Mouse (Mus musculus) adrenal gland, postnatal 14 days (tissue): ENCODE data around the gene Ptprn2. TPM values are rescaled to one million over a fixed set of nuclear protein-coding genes. Genes with fewer than 3 reads are reported as not detected.

ENCODE experiments used
- DNase-seq: peaks from one replicate; pipeline ENCODE4 v3.0.0; 2021; ENCODE audit warnings: mixed read lengths
- total RNA-seq: library from RNA; stranded (reverse); gene quantifications from 2 replicates; pipeline ENCODE4 v1.2.3, GENCODE M21; 2021

Ptprn2 gene
- total RNA-seq, 1 experiment from 2014 or later, result 15.4 TPM

DNA sequence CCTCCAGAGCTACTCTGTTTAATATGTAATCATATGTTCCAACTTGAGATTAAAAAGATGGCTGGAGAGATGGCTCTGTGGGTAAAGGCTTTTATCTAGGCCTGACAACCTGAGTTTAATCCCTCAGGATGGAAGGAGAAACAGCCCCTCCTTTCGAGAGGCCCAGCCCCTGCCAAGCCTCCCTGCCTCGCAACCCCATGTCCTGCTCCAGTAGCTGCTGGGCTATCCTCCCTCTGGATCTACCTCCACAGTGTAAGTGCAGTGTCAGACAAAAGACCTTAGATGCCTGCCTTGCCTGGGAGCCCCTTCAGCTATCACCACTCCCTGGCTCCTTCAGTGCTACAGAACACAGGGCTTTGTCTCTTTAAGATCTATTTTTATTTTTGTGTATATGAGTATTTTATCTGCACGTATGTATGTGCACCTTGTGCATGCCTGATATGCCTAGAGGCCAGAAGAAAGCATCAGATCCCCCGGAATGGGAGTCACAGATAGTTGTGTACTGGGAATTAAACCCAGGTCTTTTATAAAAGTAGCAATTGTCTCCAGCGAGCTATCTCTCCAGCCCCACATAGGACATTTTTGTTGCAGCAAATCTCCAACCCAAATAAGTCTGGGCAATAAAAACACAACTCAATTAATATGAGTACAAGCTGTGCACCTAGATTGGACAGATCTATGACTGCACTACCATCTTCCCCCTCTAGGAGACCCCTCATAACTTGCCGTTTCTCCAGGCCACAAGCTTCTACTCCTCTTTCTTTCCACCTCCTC, 775.1 kb downstream of the Ptprn2 start:
- DNase-seq, result no peak

DNA sequence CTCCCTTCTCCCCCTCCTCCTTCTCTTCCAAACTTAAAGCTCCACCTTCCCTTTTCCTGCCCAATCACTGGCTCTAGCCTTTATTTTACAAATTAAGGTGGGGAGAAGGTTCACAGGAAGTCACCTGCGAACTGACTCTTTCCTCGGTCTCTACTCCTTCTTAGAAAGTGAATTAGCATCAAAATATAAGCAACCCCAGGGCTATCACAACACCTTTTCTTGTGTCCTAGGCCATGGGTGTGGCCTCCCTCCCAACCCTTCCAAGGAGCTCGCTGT, 775.6 kb downstream of the Ptprn2 start:
- no peak for DNase-seq

DNA sequence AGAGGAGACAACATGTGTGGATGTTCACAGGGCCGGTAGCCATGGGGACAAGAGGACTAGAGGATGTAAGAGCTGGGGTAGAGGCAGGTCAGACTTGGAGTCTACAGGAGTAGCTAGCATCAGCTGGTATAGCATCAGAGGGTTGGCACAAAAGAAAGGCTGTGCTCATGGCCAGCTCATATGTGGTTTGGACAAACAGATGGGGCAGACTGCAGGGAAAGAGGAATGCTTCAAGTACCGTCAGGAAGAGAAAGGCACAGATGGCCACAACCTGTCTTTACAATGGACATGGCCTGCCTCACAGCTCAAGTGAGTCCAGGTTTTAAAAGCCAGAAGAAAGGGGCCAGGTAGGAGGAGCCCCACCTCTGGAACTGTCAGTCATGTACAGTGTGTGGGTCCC, 776.5 kb downstream of the Ptprn2 start:
- no peak for DNase-seq

DNA sequence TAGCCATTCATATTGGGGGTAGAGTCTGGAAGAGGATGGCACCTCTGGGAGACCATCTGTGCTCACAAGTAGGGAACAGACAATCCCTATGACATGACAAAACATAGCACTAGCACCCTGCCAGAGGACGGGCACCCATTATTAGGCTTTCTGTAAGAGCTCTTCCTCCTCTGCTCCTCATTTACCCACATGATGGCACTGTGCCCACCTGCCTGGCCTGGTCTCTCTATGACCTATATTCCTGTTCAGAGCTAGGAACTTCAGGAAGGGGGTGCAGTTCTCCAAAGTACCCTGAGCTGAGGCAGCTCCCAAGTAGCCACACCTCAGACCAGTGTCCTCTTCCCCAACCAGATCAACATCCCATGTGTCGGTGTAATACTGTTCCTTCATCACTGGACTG, 777.6 kb downstream of the Ptprn2 start:
- DNase-seq, result peak; percentile 12

DNA sequence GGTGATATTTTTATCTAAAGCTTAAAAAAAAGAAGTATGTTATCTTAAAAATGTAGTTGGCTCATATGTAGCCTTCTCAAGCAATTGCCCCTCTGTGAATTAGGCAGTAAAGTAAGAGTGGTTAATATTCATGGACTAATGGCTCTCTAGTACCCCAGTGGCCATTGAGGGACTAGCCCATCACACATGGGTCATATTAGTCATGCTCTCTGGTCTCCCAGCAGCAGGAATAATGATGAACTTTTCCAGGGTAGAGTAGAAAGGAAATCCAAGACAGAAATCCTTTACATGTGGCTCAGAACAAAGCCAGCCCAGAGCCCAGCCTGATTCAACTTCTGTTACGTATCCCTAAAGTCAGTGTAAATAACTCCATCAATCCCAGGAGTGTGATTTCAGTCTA, 779.7 kb downstream of the Ptprn2 start:
- DNase-seq, result no peak

DNA sequence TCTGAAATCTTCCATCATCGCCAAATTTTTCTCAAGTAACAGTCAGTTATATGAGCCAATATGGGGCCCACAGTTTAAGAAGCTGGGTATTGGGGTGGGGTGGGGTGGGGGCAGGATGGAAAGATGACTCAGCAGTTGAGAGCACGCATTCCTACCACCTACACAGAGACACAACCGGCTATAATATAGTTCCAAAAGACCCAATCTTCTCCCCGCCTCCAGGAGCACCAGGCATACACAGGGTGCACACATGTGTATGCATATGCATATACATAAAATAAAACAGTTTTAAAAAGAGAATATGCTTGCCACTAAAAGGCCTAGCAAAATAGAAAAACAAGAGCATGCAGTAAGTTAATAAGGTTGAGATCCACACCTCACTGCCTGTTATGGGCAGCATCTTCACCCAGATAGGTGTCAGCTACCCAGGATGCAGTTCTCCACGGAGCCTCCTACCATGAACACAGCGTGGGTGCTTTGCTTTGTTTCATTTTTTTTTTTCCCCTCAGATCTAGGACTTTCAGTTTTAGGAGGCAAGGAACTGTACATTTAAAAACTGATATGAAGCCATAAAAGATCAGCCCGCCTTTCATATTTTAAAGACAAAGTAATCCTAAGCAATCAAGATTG, 783.1 kb downstream of the Ptprn2 start:
- DNase-seq, result no peak

DNA sequence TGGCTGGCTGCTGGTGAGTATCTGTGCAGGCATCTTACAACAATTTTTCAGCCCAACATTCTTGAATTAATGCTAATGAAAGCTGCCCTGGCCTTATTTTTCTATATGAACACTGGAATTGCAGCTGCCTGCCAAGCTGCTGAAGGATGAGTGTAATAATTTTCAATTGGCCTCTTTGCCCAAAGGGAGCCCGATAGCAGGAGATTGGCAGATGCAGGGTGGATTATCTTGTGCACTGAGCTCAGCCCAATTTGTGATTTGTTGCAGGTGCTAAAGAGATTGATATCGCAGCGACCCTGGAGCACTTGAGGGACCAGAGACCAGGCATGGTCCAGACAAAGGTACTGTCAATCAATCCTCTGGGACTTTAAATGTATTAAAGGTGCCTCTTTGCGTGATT, 783.8 kb downstream of the Ptprn2 start:
- DNase-seq, result no peak

DNA sequence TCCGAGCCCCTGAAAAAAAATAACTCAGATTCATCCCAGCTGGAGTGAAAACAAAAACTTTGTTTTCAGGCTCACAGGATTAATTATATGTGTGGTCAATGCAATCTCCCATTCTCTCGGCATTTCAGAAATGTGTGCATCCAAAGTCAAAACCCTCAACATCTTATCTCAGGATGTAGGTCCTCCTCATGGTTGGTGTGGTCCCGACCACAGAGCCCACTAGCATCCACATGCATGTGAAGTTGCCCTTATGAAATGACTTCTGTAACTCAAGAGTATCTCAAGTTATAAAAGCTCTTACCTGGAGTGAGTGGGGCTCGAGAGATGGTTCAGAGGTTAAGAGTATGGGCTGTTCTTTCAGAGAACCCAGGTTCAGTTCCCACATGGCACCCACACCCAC, 784.7 kb downstream of the Ptprn2 start:
- DNase-seq, result no peak

DNA sequence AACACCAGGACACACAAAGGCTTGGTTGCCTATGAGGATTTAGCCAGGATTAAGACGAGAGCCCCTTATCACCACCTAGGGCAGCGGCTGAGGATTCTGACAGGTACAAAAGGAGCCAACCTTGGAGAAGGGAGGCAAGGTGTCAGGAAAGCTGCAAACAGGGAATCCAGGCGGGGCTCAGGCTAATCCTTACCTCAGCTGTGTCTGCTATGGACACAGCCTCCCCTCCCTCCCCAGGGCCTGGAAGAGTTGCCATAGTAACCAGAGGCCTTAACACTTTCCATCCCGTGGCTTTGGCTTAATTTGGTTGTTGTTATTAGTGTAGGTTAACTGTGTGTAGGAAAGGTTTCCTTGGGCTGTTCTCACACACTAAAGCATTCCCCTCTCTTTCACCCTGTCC, 787.6 kb downstream of the Ptprn2 start:
- no peak for DNase-seq

DNA sequence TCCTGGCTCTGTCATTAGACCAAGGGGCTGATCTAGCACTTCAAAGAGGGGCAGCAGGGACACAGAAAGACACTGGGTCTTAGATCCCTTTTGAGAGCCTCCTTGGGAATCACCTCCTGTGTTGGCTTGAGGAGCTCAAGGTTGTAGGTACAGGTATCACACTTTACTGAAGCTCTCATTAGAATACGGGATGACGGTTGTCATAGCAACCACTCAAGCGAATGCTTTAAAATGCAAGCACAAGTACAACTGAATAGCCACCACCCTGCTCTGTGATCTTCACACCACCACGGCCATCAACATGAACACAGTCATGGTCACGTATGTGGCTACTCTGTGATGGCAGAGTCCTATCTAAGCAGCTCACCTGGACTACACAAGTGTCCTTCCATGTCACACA, 789.1 kb downstream of the Ptprn2 start:
- DNase-seq, result no peak

DNA sequence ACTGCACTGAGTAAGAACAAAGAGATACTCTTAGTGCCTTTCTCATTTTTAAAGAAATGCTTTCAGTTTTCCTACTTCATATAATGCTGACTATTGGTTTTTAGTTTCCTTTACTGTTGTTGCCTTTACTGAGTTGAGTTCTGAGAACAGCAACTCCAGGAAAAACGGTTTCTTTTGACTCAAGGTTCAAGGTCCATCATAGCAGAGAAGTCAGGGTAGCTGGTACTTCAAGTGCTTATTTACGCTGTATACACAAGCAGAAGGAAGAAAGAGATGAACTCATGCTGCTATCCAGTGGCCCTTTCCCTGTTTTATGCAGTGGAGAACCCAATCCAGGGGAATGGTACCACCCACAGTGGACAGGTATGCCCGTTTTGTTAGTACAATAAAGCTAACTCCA, 795.3 kb downstream of the Ptprn2 start:
- no peak for DNase-seq

DNA sequence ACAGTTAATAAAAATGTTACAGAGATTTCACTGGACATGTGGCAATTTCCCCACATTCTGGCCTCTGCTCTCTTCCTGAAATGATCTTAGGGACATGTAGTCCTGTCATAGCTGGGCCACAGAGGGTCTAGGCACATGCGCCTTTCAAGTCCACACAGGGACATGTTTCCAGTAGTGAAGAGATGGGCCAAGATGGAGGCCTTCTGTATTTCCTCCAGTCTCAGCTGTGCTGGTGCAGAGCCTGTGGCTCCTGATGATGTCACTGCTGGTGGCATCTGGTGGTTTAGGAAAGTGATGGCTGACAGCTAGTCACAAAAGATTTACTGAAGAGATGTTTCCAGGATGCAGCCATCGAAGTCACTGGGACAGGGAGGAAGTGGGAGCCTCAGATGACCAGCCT, 797.1 kb downstream of the Ptprn2 start:
- no peak for DNase-seq

DNA sequence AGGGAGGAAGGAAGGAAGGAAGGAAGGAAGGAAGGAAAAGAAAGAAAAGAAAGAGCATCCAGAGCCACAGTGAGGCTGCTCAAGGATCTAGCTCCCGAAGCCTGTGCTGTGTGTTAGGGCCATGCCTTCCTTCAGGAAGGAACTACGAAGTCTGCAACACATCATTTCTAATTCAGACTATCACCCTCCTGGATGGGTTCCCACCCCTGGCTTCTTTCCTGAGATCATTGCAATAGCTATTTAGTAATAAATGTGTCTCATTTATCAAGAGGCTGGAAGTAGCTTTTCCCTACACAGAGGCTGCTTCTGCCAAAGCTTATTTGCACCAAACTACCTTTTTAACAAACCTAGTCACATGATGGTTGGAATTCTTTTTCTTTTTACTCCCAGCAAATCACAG, 801.9 kb downstream of the Ptprn2 start:
- DNase-seq, result peak; percentile 54

DNA sequence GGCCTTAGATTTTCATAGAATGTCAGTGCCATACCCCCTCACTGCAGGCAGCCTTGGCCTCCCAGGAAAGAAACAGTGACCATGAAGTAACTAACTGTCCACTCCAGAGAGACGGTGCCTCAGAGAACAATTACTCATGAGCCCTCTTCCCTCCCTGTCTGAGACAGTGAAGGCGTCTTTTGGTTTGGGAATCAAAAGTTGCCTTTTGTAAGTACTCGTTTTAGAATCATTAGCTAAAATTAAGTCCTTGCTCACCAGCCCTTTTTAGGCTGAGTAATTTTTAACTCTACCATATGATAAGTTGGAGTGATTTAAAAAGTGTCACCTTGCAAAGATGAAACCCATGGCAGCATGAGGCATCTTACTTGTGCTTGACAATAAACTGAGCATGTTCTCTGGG, 806.4 kb downstream of the Ptprn2 start:
- DNase-seq, result no peak

DNA sequence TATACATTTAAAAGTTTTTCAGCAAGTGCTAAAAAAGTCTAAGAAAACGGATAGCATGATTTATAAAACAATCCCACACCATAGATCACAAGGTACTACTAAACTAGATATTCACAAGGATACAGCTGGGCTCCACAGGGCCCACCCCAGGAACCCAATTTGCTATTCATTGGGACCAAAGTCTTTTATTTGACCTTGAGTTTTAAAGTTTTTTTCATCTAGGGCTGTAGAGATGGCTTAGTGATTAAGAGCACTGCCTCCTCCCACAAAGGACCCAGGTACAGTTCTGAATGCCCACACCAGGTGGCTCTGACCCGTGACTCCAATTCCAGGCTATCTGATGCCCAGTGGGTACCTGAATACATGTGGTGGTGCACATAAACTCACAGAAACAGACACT, 811.3 kb downstream of the Ptprn2 start:
- no peak for DNase-seq

DNA sequence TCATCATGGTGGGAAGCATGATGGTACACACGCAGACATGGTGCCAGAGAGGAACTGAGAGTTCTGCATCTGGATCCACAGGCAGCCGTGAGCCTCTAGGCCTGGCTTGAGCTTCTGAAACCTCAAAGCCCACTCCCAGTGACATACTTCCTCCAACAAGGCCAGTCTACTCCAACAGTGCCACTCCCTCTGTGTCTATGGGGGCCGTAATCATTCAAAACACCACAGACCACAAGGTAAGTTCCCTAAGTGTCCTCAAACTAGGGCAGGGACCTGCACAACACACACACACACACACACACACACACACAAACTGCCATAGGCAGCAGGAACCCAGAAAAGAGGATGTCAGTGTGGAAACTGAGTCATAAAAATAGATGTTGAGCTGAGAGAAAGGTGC, 813.6 kb downstream of the Ptprn2 start:
- no peak for DNase-seq

DNA sequence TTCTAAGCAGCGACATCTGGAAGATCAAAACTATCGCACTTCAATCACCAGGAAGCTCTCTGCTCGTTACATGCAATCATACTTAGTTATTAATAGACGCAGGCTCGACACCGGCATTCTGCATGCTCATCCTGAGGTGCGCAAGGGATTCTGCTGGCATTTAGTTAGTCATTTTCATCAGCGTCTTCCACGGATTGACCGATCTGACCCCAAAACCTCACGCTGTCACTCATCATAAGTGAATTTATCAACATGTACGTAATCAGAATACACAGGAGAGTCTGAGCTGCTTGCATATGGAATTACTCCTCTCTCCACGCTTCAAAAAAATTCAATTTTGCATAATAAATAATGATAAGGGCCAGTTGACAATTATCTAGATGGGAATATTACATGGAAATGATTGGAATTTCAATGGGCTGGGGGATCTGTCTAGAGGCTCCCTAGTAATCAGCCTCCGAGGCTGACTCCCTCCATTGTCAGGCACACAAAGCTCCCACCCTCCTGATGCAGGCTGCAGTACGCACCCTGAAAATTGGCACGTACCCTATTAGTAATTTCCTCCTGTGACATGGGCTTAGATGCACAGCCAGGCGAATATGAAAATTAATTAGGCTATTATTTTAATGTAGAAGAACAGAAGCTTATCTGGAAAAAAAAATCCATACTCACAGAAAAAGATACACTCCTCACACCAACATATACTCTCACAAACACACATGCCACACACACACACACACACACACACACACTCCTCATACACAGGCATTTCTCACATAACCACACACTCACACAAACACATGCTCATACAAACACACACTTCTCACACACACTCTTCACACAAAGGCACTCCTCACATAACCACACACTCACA, 819.5 kb downstream of the Ptprn2 start:
- no peak for DNase-seq

DNA sequence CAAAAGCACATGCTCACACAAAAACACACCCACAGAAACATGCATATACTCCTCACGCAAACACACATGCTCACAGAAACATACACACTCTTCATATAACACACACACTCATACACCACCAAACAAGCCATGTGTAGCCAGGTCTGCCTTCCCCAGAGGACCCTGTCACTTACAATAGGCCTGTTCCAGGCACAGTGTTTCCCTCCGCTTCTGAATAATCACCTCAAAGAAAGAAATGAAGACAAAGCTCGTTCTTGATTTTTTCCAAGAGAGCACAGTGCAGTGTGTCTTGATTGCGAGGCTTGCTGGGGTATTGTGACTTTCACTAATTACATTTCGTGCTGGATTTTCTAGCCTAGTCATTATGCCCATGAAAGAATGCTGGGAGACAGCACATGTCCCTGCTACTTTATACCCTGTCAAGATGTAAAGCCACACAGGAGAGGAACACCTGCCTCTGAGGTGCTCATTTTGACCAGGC, 820.1 kb downstream of the Ptprn2 start:
- no peak for DNase-seq

DNA sequence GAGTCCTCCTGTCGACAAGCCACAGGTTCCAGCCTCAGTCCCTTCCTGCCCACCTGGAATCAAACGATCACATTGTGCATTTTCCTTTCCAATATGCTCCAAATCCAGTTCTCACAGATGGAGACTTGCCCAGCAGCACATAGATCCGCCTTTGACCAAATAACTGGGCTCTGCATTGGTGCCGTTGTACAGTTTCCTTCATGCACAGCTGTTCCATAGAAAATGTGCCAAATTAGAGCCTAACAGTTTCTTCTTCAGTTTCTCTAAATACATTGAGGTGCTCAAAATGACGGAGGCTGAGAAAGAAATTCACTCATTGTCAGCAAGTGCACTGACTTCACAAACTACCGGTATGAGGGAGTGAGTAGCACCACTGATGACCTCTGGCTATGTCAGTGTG, 826.6 kb downstream of the Ptprn2 start:
- DNase-seq, result no peak

DNA sequence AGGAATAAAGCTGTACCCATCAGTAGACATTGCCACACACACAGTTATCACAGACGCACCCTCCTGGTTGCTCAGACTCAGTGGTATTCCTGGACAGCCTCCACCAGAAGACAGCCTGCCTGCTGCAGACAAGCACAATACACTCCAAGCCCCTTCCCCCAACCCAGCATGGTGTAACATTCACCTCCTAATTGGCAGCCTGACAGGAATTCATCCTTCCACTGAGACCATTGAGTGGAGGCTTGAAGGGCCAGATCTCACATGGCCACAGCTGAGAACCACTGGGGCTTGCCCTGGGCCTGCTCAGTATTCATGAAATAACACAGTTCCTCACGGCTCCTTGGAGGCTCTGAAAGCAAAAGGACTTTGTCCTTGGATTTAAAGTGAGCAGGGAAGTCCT, 829.5 kb downstream of the Ptprn2 start:
- DNase-seq, result no peak

DNA sequence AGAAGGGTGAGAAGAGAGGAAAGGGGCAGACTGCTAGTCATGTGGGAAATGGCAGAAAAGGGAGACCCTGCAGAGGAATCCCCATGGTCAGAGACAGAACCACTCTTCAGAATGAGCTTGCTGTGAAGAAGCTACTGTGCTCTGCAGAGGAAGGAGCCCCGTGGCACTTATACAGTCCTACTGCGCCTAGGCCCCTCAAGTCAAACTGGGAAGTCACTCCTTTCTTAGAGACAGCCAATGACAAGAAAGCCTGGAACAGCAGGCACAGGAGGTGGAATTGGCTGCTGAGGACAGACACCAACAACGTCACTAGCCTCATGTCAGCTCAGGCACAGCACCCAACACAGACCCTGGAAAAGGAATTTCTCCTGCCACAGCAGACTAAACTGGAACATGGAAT, 830.1 kb downstream of the Ptprn2 start:
- no peak for DNase-seq

DNA sequence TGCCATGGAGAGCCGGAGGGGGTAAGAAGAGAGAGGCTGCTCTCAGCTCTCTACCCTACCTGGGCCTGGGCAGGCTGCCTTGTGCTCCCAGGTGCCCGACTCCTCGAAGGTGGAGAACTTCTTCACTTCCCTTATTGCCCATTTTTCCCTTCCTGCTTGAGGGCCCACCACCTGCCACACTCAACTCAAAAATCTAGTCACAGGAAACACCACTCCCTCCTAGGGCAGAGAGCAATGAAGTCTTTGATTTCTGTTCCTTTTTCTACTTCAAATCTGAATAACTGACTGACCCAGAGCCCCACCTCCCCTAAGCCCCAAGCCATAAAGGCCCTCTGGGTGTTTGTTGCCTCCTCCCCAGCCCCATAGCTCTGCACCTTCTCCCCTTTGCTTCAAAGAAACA, 832.7 kb downstream of the Ptprn2 start:
- DNase-seq, result no peak

DNA sequence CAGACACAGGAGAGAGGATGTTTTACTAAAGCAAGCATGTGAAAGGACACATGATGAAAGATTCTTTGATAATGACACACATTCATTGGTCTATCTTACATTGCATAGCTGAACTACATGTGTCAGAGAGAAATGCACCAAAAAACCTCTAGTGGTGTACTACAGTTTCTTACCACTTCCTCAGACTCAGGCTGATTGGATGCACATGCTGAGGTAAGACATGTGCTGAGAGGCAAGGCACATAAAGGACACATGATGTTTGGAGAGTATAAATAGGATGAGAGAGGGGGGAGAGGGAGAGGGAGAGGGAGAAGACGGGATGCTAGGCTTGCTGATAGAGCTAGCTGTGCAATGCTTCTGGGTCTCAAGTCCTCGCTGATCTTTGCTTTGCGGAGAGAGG, 837.5 kb downstream of the Ptprn2 start:
- no peak for DNase-seq
